Mouse (Mus musculus) intestine, embryonic 16.5 days (tissue): ENCODE data around the gene Dcps. TPM values are rescaled to one million over a fixed set of nuclear protein-coding genes. Genes with fewer than 3 reads are reported as not detected.

ENCODE experiments used
- ATAC-seq: fragments of 200-750 bp; cut with Nextera tagmentation; 2 replicates; pipeline ENCODE4 v1.8.0; 2017; ENCODE audit warnings: moderate TSS enrichment, moderate library complexity
- H3K27ac ChIP-seq: fragments of 300-500 bp; sonication (generic); 2 replicates; pipeline ENCODE4 v1.5.1; 2014; ENCODE audit warnings: mild to moderate bottlenecking, low read length
- H3K27me3 ChIP-seq: fragments of 300-500 bp; sonication (generic); replicated peaks from 2 replicates; pipeline ENCODE4 v1.6.1; 2014; ENCODE audit warnings: low read length, control low read depth, mixed read lengths; ENCODE audit not compliant: control insufficient read depth, insufficient read depth
- H3K36me3 ChIP-seq: fragments of 300-500 bp; sonication (generic); 2 replicates; pipeline ENCODE4 v1.6.1; 2014; ENCODE audit warnings: low read length, control low read depth; ENCODE audit not compliant: control insufficient read depth, insufficient read depth
- H3K4me1 ChIP-seq: fragments of 300-500 bp; sonication (generic); 2 replicates; pipeline ENCODE4 v1.6.1; 2014; ENCODE audit warnings: low read length, control low read depth, mixed read lengths; ENCODE audit not compliant: control insufficient read depth, insufficient read depth
- H3K4me2 ChIP-seq: fragments of 300-500 bp; sonication (generic); 2 replicates; pipeline ENCODE4 v1.6.1; 2014; ENCODE audit warnings: low read depth, low read length, control low read depth
- H3K4me3 ChIP-seq: fragments of 300-500 bp; sonication (generic); 2 replicates; pipeline ENCODE4 v1.5.1; 2014; ENCODE audit warnings: mild to moderate bottlenecking, low read length
- H3K9ac ChIP-seq: fragments of 300-500 bp; sonication (generic); 2 replicates; pipeline ENCODE4 v1.6.1; 2014; ENCODE audit warnings: low read depth, low read length
- H3K9me3 ChIP-seq: fragments of 300-500 bp; sonication (generic); 2 replicates; pipeline ENCODE4 v1.6.1; 2016; ENCODE audit warnings: low read length, control low read depth; ENCODE audit not compliant: control insufficient read depth
- WGBS: fragments of 180-500 bp; shearing (Covaris S2); extraction: QIAGEN DNeasy Blood & Tissue Kit; methylation state at CpG from one replicate; pipeline ENCODE4 v1.1.7; 2014; 5-methylcytosine and 5-hydroxymethylcytosine counted together
- polyA plus RNA-seq: library from polyadenylated mRNA; unstranded; fragments of >200 nt; fragmentation: Nextera tagmentation; extraction: Ambion mirVana; gene quantifications from 2 replicates; pipeline ENCODE4 v1.2.1, GENCODE M21; 2015

The Dcps gene
- polyA plus RNA-seq, 1 experiment from 2014 or later: 88.2 TPM

GRCm38 (mm10) chr9:35095726-35096125, 80.1 kb downstream of the Dcps start:
- Histone ChIP-seq H3K27me3 (no peaks in the 10 kb centered on the region), H3K27ac (no peak overlapping the region)
- 66% methylated on average over 1 of the region's 1 CpGs for WGBS

DNA sequence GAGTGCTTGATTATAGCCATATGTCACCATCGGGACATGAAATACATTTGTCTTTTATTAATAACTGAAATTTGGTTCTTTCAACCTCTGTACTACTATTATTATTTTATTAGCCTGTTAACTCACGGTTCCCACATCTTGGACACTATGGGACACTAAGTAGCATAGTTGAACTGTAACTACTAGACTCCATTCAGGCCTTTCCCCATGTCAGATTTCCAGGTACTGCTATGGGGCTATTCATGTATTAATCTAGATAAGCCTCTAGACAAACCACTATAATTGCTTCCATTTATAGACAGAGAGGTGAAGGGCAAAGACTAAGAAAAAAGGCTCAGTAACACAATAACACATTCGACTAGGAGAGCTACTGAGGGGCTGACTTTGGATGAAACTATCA, 82.5 kb downstream of the Dcps start:
- H3K27me3 ChIP-seq: no peaks in the 10 kb centered on the region
- WGBS: 74% methylated on average over 3 of the region's 3 CpGs
- ATAC-seq: peak; percentile 93
- no peak overlapping the region for H3K9ac ChIP-seq
- H3K4me3 ChIP-seq: no peak overlapping the region
- no peaks in the 10 kb centered on the region for H3K36me3 ChIP-seq
- no peak overlapping the region for H3K4me2 ChIP-seq
- no peaks in the 10 kb centered on the region for H3K9me3 ChIP-seq
- H3K4me1 ChIP-seq: peaks cover 9% of the 10 kb centered on the region; the same call in 1 of the 2 replicates
- H3K27ac ChIP-seq: peak overlapping the region; percentile 78

More at GRCm38 (mm10) chr9:35095726-35096125, 80.1 kb downstream of the Dcps start:
- H3K9me3 ChIP-seq: no peaks in the 10 kb centered on the region
- H3K4me1 ChIP-seq: peaks cover 13% of the 10 kb centered on the region; the same call in 1 of the 2 replicates
- H3K36me3 ChIP-seq: no peaks in the 10 kb centered on the region
- no peak overlapping the region for H3K4me2 ChIP-seq
- no peak overlapping the region for H3K9ac ChIP-seq
- H3K4me3 ChIP-seq: no peak overlapping the region
- no peak for ATAC-seq

DNA sequence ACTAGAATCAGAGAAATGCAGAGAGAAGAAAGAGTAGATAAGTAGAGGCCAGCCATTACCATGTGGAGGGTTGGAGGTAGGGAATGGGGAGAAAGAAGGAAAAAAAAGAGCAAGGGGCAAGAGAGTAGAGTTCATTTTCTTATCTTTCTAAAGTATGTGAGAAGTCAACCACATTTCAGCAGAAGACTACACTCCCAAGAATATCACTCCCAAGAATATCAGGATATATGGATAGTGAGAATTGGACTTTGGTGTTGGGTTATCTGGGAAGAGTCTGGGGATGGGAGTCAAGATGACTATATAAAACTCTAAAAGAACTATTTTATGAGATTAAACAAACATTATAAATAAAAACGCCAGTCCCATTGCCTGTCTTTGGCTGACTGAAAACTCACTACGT, 83.0 kb downstream of the Dcps start:
- Histone ChIP-seq H3K4me2 (no peak overlapping the region), H3K27me3 (no peaks in the 10 kb centered on the region), H3K4me1 (peaks cover 9% of the 10 kb centered on the region; the same call in 1 of the 2 replicates), H3K36me3 (no peaks in the 10 kb centered on the region), H3K27ac (0 out of 2 replicates have a peak overlapping the region, but pooled peaks have one; percentile 39), H3K4me3 (no peak overlapping the region), H3K9ac (no peak overlapping the region), H3K9me3 (no peaks in the 10 kb centered on the region)
- WGBS: 80% methylated on average over 2 of the region's 2 CpGs
- peak; percentile 81 for ATAC-seq

Other genes with a start within 250 kb of the Dcps start
- 250 and 291 TPM in 2 replicates for gene St3gal4, start 56.8 kb downstream of the Dcps start, polyA plus RNA-seq
- gene Srpr, start 24.1 kb upstream of the Dcps start, polyA plus RNA-seq: 115 and 119 TPM in 2 replicates
- gene Tirap, start 24.2 kb upstream of the Dcps start, polyA plus RNA-seq: 12.4 and 13.4 TPM in 2 replicates
- gene Foxred1, start 35.0 kb upstream of the Dcps start, polyA plus RNA-seq: 41.7 and 46.3 TPM in 2 replicates
- 58.2 and 58.9 TPM in 2 replicates for gene Fam118b, start 91.7 kb upstream of the Dcps start, polyA plus RNA-seq
- 30.8 and 36.2 TPM in 2 replicates for gene Rpusd4, start 91.8 kb upstream of the Dcps start, polyA plus RNA-seq
- gene Cdon, start 245.1 kb upstream of the Dcps start, polyA plus RNA-seq: 4.7 and 5.5 TPM in 2 replicates